Mouse (Mus musculus): Measurements from ENCODE around the gene Scd1.
"Not testable (repeated sequence)": the region's sequence is repeated elsewhere in the genome, so short reads cannot be mapped to it uniquely, and the experiment has no call there.

Gene Scd1

GRCm38 (mm10) chr19:44396742-44397141 lies 10.9 kb downstream of the Scd1 start:
- DNase-seq = no peak

GRCm38 (mm10) chr19:44394972-44395371 lies 12.7 kb downstream of the Scd1 start:
- DNase-seq = no peak

- no peak for DNase-seq
Observed at GRCm38 (mm10) chr19:44393962-44394422, 13.7 kb downstream of the Scd1 start.

GRCm38 (mm10) chr19:44392339-44393009 lies 15.2 kb downstream of the Scd1 start:
- DNase-seq = no peak

GRCm38 (mm10) chr19:44391856-44392255 lies 15.8 kb downstream of the Scd1 start:
- no peak for DNase-seq

GRCm38 (mm10) chr19:44389507-44389906 lies 18.2 kb downstream of the Scd1 start:
- no peak for DNase-seq

GRCm38 (mm10) chr19:44388475-44389428 lies 18.9 kb downstream of the Scd1 start:
- peak; percentile 95 to 97 for DNase-seq

GRCm38 (mm10) chr19:44387746-44388474 lies 19.8 kb downstream of the Scd1 start:
- peak in 1 of 2 experiments; percentile 9 for DNase-seq

DNA sequence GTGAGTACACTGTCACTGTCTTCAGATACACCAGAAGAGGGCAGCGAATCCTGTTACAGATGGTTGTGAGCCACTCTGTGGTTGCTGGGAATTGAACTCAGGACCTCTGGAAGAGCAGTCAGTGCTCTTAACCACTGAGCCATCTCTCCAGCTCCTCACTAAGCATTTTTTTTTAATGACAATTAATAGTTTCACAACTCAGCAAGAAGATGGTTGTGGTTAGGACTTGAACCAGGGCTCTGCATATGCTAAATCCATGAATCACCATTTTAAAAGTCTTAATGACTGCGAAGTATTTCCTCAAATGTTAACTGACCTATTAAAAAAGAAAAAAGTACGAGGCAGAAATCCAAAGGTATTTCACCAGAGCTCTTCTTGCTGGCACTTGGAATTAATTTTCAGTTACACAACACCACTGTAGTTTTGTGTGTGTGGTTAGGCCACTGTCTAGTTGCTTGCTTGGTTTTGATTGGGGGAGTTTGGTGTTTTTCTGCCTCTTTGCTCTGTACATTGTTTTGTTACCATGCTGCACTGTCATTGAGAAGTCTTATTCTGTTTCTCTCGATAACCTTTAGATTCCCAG lies 20.5 kb downstream of the Scd1 start:
- no peak for DNase-seq

GRCm38 (mm10) chr19:44385887-44386498 lies 21.7 kb downstream of the Scd1 start:
- DNase-seq = no peak

GRCm38 (mm10) chr19:44382682-44383321 lies 24.9 kb downstream of the Scd1 start:
- no peak for DNase-seq

DNA sequence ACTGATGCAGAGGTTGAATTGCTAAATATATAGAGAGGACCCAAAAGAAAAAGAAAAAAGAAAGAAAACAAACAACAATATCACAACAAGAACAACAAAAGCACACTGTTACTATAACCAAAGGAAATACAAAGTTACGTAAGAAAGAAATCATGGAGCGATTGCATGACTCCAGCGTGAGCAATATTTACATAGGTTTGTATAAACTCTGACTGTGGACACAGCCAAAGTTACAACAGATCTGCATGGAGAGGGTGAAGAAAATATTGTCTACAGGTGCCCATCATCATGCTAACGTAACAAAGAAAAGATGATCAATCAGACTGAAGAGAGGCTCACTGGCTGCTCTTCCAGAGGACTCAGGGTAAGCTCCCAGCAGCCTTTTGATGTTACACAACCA lies 27.6 kb downstream of the Scd1 start:
- no peak for DNase-seq

DNA sequence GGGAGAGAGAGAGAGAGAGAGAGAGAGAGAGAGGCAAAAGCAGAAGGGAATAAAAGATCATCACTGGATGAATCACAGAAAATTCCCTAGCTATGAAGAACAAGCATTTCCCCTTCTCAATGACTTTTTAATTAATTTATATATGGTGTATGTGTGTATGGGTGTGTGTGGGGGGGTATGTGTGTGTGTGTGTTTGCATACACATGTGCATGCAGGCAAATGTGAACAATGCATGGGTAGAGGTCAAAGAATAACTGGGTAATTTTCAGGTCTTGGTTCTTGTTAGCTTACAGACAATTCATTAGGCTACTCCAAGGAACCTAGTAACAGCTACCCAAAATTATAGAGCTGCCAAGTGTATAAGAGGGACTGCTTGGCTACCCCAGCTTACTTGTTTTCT lies 28.6 kb downstream of the Scd1 start:
- no peak for DNase-seq

DNA sequence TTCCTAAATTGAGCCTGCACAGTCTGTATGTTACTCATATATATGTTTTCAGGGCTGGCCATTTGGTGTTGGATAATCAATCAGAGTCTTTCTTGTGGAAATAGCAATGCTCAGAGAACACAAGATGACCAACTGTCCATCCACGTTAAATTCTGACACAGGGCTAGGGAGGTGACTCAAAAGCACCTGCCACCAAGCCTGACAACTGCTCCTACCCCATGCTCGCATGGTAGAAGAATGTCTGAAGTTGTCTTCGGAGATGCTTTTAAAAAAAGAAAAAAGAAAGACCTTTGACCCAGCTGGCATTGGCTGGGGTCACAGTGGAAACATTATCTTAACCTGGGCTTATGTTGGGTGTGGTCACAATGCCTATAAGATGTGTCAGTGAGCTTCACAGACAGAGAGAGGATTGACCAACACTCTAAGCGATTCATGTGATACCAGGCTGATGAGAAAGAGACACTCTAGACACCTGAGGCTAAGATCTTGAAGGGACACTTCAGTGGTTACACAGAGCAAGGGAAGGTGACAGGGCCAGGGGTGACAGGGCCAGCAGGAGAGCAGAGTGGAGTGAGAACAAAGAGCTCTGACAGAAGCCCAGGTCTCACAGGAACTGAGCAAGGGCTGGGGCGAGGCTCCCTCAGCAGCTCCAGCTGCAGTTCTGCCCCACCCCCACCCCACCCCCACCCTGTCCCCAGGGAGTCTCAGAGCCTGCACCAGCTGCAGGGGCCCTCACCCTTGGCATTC lies 29.9 kb downstream of the Scd1 start:
- peak in 1 of 2 experiments; percentile 19 for DNase-seq

DNA sequence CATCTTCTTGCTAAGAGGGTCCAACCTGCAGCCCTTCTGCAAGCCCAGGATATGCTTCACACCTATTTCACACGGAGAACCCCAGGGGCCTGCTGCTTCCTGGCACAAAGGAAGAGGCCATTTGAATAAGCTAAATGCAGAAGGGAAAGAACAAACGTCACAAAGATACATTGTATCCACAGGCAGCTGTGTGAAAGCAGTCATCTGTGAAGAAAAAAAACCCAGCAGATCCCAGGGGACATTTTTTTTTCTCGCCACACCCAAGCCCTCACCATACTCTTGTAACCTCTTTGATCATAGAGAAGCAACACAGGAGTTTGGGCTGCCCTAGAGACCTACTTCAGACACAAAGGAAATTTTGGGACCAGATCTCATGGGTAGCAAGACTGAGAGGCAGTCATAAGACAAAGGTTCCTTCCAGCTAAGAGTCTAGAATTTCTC lies 31.1 kb downstream of the Scd1 start:
- no peak for DNase-seq

DNA sequence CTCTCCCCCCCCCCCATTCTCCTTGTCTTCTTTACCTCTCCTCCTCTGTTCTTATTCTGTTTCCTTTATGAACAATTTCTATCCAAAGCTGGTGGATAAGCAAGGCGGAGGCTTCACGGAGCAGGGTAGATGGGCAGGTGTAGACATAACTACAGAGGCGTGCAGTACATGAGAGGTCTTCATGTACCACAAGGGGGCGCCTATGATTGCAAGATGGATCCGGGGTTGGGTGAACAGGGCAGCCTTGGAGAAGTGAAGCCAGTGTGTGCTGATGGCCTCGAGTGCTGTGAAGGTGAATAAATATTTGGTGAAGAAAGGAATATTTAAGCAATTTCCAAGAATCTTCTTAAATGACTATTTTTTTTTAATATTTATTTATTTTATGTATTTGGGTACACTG lies 34.7 kb downstream of the Scd1 start:
- DNase-seq = peak; percentile 78 to 85

- no peak for DNase-seq
Observed at GRCm38 (mm10) chr19:44370231-44370630, 37.4 kb downstream of the Scd1 start.

GRCm38 (mm10) chr19:44369371-44369770 lies 38.3 kb downstream of the Scd1 start:
- DNase-seq = peak; percentile 28 to 40

- DNase-seq = not testable (repeated sequence)
Observed at GRCm38 (mm10) chr19:44367076-44367475, 40.6 kb downstream of the Scd1 start.

DNA sequence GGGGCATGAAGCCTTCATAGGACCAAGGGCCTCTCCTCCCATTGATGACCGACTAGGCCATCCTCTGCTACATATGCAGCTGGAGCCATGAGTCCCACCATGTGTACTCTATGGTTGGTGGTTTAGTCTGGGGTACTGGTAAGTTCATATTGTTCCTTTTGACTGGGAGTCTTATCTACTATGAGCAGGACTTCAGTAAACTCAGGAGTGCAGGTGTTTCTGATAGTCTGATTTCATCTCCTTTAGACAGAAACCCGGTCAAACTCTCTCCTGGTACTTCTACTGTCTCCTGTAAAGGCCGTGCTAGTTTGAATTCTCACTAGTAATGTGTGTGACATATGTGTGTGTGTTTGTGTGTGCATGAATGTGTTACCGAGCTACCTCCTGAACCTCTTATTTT lies 41.9 kb downstream of the Scd1 start:
- no peak for DNase-seq

DNA sequence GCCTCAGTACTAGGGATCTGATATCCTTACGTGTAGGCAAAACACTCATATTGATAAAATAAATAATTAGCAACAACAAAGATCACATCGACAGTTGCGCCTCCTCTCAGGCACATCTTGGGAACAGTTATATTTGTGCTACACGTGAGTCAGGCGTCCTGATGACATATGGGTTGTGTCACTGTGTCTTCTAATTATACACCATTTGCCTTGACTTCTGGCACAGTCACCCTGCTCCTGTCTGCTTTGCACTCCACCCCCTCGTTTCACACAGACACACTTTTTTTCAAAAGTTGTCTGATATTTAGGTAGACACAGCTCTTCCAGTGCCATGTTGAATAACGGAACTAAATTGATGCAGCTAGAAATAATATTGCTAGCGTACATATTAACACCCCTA lies 43.6 kb downstream of the Scd1 start:
- no peak for DNase-seq

Measured in kidney, postnatal 4 days (tissue).